Mouse (Mus musculus): ENCODE results near the gene Atp5j2. TPM values are rescaled to one million over a fixed set of nuclear protein-coding genes. Genes with fewer than 3 reads are reported as not detected.
"Not testable (repeated sequence)": the region's sequence is repeated elsewhere in the genome, so short reads cannot be mapped to it uniquely, and the experiment has no call there.

Gene Atp5j2
- 100 to 1,000 TPM; 241 to 256 TPM for total RNA-seq (2021)
- long read RNA-seq, transcript Atp5j2-202 (4 exons, 955 nt), result major isoform, 169 of 176 reads
- long read RNA-seq, partial matches to known transcripts, result 5 of 176 reads
- long read RNA-seq, other reads (novel, unspliced or antisense), result 1 of 176 reads

GRCm38 (mm10) chr5:145191962-145192361 is at the start of gene Atp5j2:
Atp5j2 (minus strand) TSS chr5:145192062.
- DNase-seq (ENCODE audit: low spot score in 2 of 2), result no peak

- DNase-seq (ENCODE audit: low spot score in 2 of 2), result peak in 1 of 2 experiments; percentile 20
These were observed 42.8 kb upstream of the Atp5j2 start for GRCm38 (mm10) chr5:145234636-145235035.

GRCm38 (mm10) chr5:145231893-145232411 is 40.1 kb upstream of the Atp5j2 start:
- DNase-seq (ENCODE audit: low spot score in 2 of 2), result no peak

- DNase-seq (ENCODE audit: low spot score in 2 of 2), result peak; percentile 98
These were observed 39.6 kb upstream of the Atp5j2 start, which contains the start of gene Zfp655 for GRCm38 (mm10) chr5:145231367-145231871. Zfp655 (plus strand) TSS chr5:145231715.

GRCm38 (mm10) chr5:145230641-145231040 is 38.8 kb upstream of the Atp5j2 start:
- DNase-seq (ENCODE audit: low spot score in 2 of 2), result no peak

- DNase-seq (ENCODE audit: low spot score in 2 of 2), result not testable (repeated sequence)
These were observed 37.4 kb upstream of the Atp5j2 start for GRCm38 (mm10) chr5:145229283-145229682.

- DNase-seq (ENCODE audit: low spot score in 2 of 2), result no peak
These were observed 34.6 kb upstream of the Atp5j2 start for GRCm38 (mm10) chr5:145226453-145226852.

- DNase-seq (ENCODE audit: low spot score in 2 of 2), result no peak
These were observed 31.5 kb upstream of the Atp5j2 start for GRCm38 (mm10) chr5:145223395-145223794.

GRCm38 (mm10) chr5:145222840-145223239 is 31.0 kb upstream of the Atp5j2 start:
- no peak for DNase-seq (ENCODE audit: low spot score in 2 of 2)

GRCm38 (mm10) chr5:145219981-145220380 is 28.1 kb upstream of the Atp5j2 start:
- DNase-seq (ENCODE audit: low spot score in 2 of 2), result no peak

GRCm38 (mm10) chr5:145218671-145219070 is 26.8 kb upstream of the Atp5j2 start:
- no peak for DNase-seq (ENCODE audit: low spot score in 2 of 2)

GRCm38 (mm10) chr5:145218206-145218605 is 26.3 kb upstream of the Atp5j2 start:
- DNase-seq (ENCODE audit: low spot score in 2 of 2), result no peak

GRCm38 (mm10) chr5:145217746-145218145 is 25.9 kb upstream of the Atp5j2 start:
- no peak for DNase-seq (ENCODE audit: low spot score in 2 of 2)

GRCm38 (mm10) chr5:145214679-145215078 is 22.8 kb upstream of the Atp5j2 start:
- DNase-seq (ENCODE audit: low spot score in 2 of 2), result no peak

GRCm38 (mm10) chr5:145213505-145213904 is 21.6 kb upstream of the Atp5j2 start:
- no peak for DNase-seq (ENCODE audit: low spot score in 2 of 2)

- DNase-seq (ENCODE audit: low spot score in 2 of 2), result no peak
These were observed 20.4 kb upstream of the Atp5j2 start for GRCm38 (mm10) chr5:145212216-145212615.

GRCm38 (mm10) chr5:145211340-145211739 is 19.5 kb upstream of the Atp5j2 start:
- DNase-seq (ENCODE audit: low spot score in 2 of 2), result no peak

GRCm38 (mm10) chr5:145208391-145208790 is 16.5 kb upstream of the Atp5j2 start:
- not testable (repeated sequence) for DNase-seq (ENCODE audit: low spot score in 2 of 2)

GRCm38 (mm10) chr5:145207954-145208353 is 16.1 kb upstream of the Atp5j2 start:
- no peak for DNase-seq (ENCODE audit: low spot score in 2 of 2)

GRCm38 (mm10) chr5:145207385-145207784 is 15.5 kb upstream of the Atp5j2 start:
- DNase-seq (ENCODE audit: low spot score in 2 of 2), result no peak

GRCm38 (mm10) chr5:145205041-145205440 is 13.2 kb upstream of the Atp5j2 start:
- no peak for DNase-seq (ENCODE audit: low spot score in 2 of 2)

GRCm38 (mm10) chr5:145203936-145204691 is 12.3 kb upstream of the Atp5j2 start, which contains the start of gene Zkscan5:
Zkscan5 (plus strand) TSS chr5:145204562.
- peak; percentile 96 to 99 for DNase-seq (ENCODE audit: low spot score in 2 of 2)
